Mouse (Mus musculus) spleen, embryonic (tissue): ENCODE measurements around the gene Hist1h1c.
"Not testable (repeated sequence)": the region's sequence is repeated elsewhere in the genome, so short reads cannot be mapped to it uniquely, and the experiment has no call there.

Source experiments
- CTCF ChIA-PET: fragments of 350-600 bp; sonication (Branson Sonifier 250); formaldehyde crosslinking; loops from one replicate; lab custom pipeline; 2022; lab: Charles Lee

The Hist1h1c gene

GRCm38 (mm10) chr13:23743963-23744362 is 5.4 kb downstream of the Hist1h1c start:
- CTCF ChIA-PET: no interaction called here

- CTCF ChIA-PET: no interaction called here
Observed at GRCm38 (mm10) chr13:23744421-23745380, 6.1 kb downstream of the Hist1h1c start.

DNA sequence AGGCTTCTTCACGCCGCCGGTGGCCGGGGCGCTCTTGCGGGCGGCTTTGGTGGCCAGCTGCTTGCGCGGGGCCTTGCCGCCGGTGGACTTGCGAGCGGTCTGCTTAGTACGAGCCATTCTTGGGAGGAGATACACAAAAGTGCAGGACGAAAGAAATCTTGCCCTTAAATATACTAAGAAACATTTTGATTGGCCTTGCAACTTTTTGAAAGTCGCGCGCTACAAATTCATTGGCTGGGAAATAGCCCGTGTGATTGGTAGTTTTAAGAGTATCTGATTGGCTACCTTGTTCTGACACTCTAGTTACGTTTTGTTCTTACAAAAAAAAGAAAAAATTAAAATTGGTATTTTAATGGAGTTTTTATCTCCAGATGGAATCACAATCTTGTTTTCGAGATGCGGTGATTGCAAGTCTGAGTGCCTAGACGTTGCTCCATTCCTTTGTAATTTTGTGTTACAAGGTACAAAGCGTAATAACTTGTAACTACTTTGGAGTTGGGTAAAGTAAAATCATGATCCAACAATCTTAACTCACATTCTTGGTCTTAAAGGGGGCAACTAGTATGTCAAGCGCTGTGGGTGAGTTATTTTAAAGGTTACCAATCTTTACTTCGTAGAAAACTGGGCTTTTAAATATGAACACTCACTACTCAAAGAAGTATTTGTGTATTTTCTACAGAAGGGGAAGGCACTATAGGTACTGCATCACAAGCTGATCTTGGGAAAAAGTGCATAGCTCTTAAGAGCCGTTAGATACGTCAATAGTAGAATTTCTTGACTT is 7.0 kb downstream of the Hist1h1c start, which contains the start of gene Hist1h3c:
Gene Hist1h3c (minus strand): TSS at position 222 of the 781 bp plus-strand sequence.
- CTCF ChIA-PET: no interaction called here

DNA sequence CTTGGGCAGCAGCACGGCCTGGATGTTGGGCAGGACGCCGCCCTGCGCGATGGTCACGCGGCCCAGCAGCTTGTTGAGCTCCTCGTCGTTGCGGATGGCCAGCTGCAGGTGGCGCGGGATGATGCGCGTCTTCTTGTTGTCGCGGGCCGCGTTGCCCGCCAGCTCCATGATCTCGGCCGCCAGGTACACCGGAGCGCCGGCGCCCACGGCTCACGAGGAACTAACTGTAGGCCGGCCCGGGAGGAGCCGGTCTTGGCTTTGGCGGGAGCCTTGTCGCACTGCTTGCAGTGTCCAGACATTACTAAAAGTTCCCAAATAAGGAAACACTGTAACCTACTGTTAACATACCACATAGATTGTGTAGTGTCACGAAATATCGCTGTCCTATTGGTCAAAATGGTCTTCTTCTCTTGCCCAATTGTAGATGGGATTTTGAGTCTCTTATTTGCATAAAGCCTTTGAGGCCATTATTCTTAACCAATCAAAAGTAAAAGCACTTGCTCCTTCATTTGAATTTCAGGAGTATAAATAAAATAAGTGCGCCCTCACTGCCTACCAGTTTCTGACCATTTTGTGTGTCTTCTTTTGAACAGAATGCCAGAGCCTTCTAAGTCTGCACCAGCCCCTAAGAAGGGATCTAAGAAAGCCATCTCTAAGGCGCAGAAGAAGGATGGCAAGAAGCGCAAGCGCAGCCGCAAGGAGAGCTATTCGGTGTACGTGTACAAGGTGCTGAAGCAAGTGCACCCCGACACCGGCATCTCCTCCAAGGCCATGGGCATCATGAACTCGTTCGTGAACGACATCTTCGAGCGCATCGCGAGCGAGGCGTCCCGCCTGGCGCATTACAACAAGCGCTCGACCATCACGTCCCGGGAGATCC is 7.8 kb downstream of the Hist1h1c start, which contains the start of gene Hist1h2bb:
Gene Hist1h2bb (plus strand): TSS at position 534 of the 880 bp plus-strand sequence.
- CTCF ChIA-PET: not testable (repeated sequence)

DNA sequence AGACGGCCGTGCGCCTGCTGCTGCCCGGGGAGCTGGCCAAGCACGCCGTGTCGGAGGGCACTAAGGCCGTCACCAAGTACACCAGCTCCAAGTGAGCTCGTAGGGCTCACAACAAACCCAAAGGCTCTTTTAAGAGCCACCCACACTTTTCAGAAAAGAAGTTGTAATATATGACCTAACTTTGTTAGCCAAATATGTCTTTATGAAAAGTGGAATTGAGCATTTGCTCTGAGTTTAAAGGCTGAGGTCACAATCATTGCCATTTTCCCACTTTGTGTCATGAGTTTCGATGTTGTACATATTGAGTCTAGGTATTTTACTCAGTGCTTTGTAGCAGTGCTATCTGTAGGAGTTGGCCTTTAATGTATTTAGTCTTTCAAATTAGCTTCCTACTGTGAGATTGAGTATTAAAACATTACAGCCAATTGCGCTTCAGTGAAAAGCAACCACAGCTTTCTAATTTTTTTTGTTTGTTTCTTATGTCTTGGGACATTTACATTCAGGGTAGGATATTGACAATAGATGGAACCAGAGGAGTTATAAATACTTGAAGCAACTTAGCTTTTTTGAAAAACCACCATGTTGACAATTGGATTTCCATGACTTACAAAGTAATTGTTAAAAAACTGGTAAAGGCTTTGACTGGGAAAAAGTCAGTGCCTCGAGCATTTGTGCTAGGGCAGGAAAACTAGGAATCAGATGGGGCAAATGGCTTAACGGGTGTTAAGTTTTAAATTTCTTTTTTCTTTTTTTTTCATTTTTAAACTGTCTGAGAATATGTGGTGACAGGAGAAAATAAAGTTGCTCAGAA is 8.7 kb downstream of the Hist1h1c start:
- CTCF ChIA-PET: no interaction called here

DNA sequence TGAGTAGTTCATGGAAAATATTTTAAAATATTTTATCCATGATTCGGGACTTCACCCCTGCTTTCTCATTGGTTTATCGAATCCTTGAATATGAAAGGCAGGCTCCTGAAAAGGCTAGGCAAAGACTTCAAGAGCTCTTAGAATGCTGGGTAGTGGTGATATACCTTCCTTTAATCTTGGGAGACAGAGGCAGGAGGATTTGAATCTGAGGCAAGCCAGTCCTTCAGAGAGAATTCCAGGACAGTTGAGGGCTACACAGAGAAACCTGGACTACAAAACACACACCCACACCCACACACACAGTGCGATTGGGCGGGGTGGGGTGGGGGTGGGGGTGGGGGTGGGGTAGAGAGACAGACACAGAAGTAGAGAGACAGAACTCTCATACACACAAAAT is 9.3 kb downstream of the Hist1h1c start:
- CTCF ChIA-PET: no interaction called here

DNA sequence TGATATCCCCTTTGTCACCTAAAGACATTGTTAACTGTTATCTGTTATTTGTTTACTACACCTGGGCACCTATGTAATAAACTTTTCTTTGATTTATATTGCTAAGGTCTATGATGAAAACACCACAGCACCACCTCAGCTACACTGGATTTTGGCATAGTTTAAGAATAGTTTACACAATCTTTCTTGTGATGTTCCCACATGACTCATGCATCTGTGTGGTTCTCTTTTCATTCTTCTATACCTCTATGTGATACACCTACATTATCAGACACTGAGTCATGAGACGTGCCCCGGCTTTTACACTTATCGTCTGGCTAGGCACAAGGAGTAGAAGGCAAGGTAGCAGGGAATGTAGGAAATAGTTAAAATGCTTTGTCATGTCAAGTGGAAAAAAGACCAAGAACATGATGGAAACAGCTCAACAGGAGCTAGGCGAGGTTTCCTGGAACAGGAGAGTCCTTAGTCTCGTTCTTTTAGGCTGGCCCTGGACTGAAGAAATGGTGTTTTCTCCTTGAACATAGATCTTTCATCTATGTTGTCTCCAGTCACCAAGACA is 11.0 kb downstream of the Hist1h1c start:
- CTCF ChIA-PET: interaction anchor here (0.6 kb wide), 1 partner anchor 260 kb away, joined by 3 read pairs; no protein-coding TSS in a partner anchor

DNA sequence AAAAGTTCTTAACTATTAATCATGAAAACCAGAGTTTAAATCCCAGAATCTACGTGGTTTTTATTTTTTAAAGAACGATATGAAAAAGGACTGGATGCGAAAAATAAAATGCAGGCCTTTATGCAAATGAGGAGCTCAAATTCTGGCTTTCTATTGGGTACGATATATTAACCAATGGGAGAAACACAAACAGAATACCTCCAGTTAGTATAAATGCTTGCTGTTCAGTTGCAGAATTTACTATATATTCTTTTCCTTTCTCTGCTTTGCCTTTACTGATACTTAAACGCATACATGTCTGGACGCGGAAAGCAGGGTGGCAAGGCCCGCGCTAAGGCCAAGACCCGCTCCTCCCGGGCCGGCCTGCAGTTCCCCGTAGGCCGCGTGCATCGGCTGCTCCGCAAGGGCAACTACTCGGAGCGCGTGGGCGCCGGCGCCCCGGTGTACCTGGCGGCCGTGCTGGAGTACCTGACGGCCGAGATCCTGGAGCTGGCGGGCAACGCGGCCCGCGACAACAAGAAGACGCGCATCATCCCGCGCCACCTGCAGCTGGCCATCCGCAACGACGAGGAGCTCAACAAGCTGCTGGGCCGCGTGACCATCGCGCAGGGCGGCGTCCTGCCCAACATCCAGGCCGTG is 12.3 kb downstream of the Hist1h1c start, which contains the start of gene Hist1h2ab:
Gene Hist1h2ab (plus strand): TSS at position 288 of the 639 bp plus-strand sequence.
- CTCF ChIA-PET: interaction anchor here (0.8 to 1.1 kb wide), 3 partner anchors 8 to 12 kb away, joined by 3 to 5 read pairs (median 4); partner anchors contain the start of gene Hist1h3a

GRCm38 (mm10) chr13:23751478-23751956 is 12.9 kb downstream of the Hist1h1c start:
- CTCF ChIA-PET: interaction anchor here (0.5 to 1.0 kb wide), 2 partner anchors 9 to 133 kb away, joined by 3 read pairs; no protein-coding TSS in a partner anchor

DNA sequence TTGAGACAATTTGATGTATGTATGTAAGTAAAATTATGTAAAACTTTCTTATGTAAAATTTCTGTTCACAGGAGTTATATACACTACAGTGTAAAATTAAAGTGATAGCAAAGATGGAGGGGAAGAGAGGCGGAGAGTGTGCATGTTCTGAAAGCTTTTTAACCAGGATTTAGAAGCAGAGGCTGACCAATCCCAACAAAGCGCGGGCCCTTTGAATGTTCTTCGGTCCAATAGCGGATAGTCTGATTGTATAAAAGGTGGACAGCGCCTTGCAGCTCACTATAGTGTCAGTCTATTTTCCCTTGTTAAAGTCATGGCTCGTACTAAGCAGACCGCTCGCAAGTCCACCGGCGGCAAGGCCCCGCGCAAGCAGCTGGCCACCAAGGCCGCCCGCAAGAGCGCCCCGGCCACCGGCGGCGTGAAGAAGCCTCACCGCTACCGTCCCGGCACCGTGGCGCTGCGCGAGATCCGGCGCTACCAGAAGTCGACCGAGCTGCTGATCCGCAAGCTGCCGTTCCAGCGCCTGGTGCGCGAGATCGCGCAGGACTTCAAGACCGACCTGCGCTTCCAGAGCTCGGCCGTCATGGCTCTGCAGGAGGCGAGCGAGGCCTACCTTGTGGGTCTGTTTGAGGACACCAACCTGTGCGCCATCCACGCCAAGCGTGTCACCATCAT is 13.6 kb downstream of the Hist1h1c start, which contains the start of gene Hist1h3b:
Gene Hist1h3b (plus strand): TSS at position 201 of the 675 bp plus-strand sequence.
- CTCF ChIA-PET: interaction anchor here (0.5 to 1.0 kb wide), 2 partner anchors 9 to 132 kb away, joined by 3 read pairs; no protein-coding TSS in a partner anchor

GRCm38 (mm10) chr13:23752742-23753172 is 14.1 kb downstream of the Hist1h1c start:
- CTCF ChIA-PET: no interaction called here

DNA sequence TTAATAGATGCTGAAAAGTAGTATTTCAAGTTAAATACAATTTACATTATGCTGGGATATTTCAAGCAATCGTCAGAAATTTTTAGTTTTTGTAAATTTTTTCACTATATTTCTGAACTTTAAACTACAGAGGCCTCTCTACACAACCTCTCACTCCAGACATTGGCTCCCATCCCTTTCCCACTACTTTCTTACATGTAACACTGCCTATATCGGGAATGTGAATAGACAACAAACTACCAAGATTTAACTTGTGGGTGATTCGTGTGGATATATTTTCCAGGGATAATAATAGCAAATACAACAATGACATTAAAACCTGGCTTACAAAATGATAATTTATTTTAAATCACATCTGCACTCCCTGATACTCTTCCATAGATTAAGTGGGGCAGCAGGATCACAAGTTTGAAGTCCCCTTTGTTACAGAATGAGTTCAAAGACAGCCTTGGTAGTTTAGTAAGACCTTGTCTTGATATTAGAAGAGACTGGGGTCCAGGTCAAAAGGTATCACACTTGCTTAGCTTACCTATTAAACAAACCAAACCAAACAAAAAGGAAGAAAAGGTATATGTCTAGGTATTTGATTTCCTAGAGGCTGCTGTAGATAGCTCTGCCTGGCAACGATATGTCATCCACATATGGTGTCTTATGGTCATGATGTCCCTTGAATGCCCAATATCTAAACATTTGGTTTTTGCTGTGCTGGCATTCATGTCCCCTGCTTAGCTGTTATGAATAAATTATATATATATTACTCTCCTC is 14.9 kb downstream of the Hist1h1c start:
- CTCF ChIA-PET: no interaction called here

GRCm38 (mm10) chr13:23755000-23755399 is 16.4 kb downstream of the Hist1h1c start:
- CTCF ChIA-PET: no interaction called here

GRCm38 (mm10) chr13:23756790-23757189 is 18.2 kb downstream of the Hist1h1c start, which contains the start of gene Hist1h4b:
TSS of gene Hist1h4b (plus strand) at chr13:23757013.
- CTCF ChIA-PET: interaction anchor here (1.4 kb wide), 1 partner anchor 8 kb away, joined by 3 read pairs; no protein-coding TSS in a partner anchor

DNA sequence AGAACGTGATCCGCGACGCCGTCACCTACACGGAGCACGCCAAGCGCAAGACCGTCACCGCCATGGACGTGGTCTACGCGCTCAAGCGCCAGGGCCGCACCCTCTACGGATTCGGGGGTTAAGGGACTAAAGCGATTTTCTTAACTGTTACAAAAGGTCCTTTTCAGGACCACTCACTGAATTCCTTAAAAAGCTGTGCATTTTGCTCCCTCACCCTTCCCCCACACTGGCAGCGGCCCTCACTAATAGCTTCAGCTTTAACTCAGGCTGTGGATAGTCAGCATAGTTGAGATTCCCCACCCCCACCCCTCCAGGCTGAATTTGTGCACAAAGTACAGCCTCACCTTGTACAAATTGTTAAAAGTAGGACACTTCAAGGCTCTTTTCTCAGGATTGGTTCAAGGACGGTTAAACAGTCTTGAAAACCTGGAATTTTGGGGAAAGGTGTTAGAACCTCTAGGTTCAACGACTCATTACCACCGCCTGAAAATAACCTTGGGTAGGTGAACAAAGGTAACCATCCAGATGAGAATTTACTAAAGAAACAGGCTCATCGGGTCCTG is 18.7 kb downstream of the Hist1h1c start:
- CTCF ChIA-PET: interaction anchor here (0.6 to 1.4 kb wide), 2 partner anchors 9 to 882 kb away, joined by 3 to 5 read pairs; no protein-coding TSS in a partner anchor

- CTCF ChIA-PET: interaction anchor here (0.6 to 1.4 kb wide), 2 partner anchors 9 to 881 kb away, joined by 3 to 5 read pairs; no protein-coding TSS in a partner anchor
Observed at GRCm38 (mm10) chr13:23757921-23758320, 19.3 kb downstream of the Hist1h1c start.
